Mouse (Mus musculus): ENCODE data around the gene Vmn1r194. TPM values are rescaled to one million over a fixed set of nuclear protein-coding genes. Genes with fewer than 3 reads are reported as not detected.

Gene Vmn1r194
- polyA plus RNA-seq (2012; rRNA removed; ENCODE audit: low replicate concordance): not detected in 2 replicates

GRCm38 (mm10) chr13:22243915-22244314, at the start of gene Vmn1r194:
Gene Vmn1r194, plus strand, starts transcription at chr13:22244215.

GRCm38 (mm10) chr13:22223060-22223459, 21.0 kb upstream of the Vmn1r194 start, which contains the start of gene Vmn1r193:
Gene Vmn1r193, minus strand, starts transcription at chr13:22223160.

GRCm38 (mm10) chr13:22270222-22270621, 26.2 kb downstream of the Vmn1r194 start, which contains the start of gene Vmn1r195:
Gene Vmn1r195, plus strand, starts transcription at chr13:22270522.

GRCm38 (mm10) chr13:22289620-22290019, 45.6 kb downstream of the Vmn1r194 start, which contains the start of gene Vmn1r196:
Gene Vmn1r196, plus strand, starts transcription at chr13:22289920.

Other genes with a start within 250 kb of the Vmn1r194 start
- gene Prss16, start 234.5 kb upstream of the Vmn1r194 start, polyA plus RNA-seq (2012; rRNA removed; ENCODE audit: low replicate concordance): 1.4 and 2.5 TPM in 2 replicates
- 34.5 and 86.3 TPM in 2 replicates for gene Hist1h2ah, start 208.6 kb upstream of the Vmn1r194 start, polyA plus RNA-seq (2012; rRNA removed; ENCODE audit: low replicate concordance)
- gene Hist1h2bk, start 208.3 kb upstream of the Vmn1r194 start, polyA plus RNA-seq (2012; rRNA removed; ENCODE audit: low replicate concordance): 17.4 and 23.1 TPM in 2 replicates
- 4.0 and 9.6 TPM in 2 replicates for gene Hist1h4i, start 202.9 kb upstream of the Vmn1r194 start, polyA plus RNA-seq (2012; rRNA removed; ENCODE audit: low replicate concordance)
- 6.2 and 30.8 TPM in 2 replicates for gene Hist1h2ag, start 201.3 kb upstream of the Vmn1r194 start, polyA plus RNA-seq (2012; rRNA removed; ENCODE audit: low replicate concordance)
- 19.4 and 20.7 TPM in 2 replicates for gene Hist1h2bj, start 201.0 kb upstream of the Vmn1r194 start, polyA plus RNA-seq (2012; rRNA removed; ENCODE audit: low replicate concordance)
- gene Vmn1r188, start 159.8 kb upstream of the Vmn1r194 start, polyA plus RNA-seq (2012; rRNA removed; ENCODE audit: low replicate concordance): not detected in 2 replicates
- gene Vmn1r189, start 138.4 kb upstream of the Vmn1r194 start, polyA plus RNA-seq (2012; rRNA removed; ENCODE audit: low replicate concordance): not detected in 2 replicates
- not detected in 2 replicates for gene Vmn1r191, start 60.2 kb upstream of the Vmn1r194 start, polyA plus RNA-seq (2012; rRNA removed; ENCODE audit: low replicate concordance)
- not detected in 2 replicates for gene Vmn1r192, start 53.1 kb upstream of the Vmn1r194 start, polyA plus RNA-seq (2012; rRNA removed; ENCODE audit: low replicate concordance)
- gene Vmn1r193, start 21.1 kb upstream of the Vmn1r194 start, polyA plus RNA-seq (2012; rRNA removed; ENCODE audit: low replicate concordance): not detected in 2 replicates
- not detected in 2 replicates for gene Vmn1r195, start 26.3 kb downstream of the Vmn1r194 start, polyA plus RNA-seq (2012; rRNA removed; ENCODE audit: low replicate concordance)
- not detected in 2 replicates for gene Vmn1r196, start 45.7 kb downstream of the Vmn1r194 start, polyA plus RNA-seq (2012; rRNA removed; ENCODE audit: low replicate concordance)
- gene Vmn1r197, start 80.4 kb downstream of the Vmn1r194 start, polyA plus RNA-seq (2012; rRNA removed; ENCODE audit: low replicate concordance): not detected in 2 replicates
- not detected in 2 replicates for gene Vmn1r198, start 106.1 kb downstream of the Vmn1r194 start, polyA plus RNA-seq (2012; rRNA removed; ENCODE audit: low replicate concordance)
- gene Vmn1r199, start 135.6 kb downstream of the Vmn1r194 start, polyA plus RNA-seq (2012; rRNA removed; ENCODE audit: low replicate concordance): not detected in 2 replicates
- gene Vmn1r200, start 146.2 kb downstream of the Vmn1r194 start, polyA plus RNA-seq (2012; rRNA removed; ENCODE audit: low replicate concordance): not detected in 2 replicates
- gene Vmn1r201, start 227.7 kb downstream of the Vmn1r194 start, polyA plus RNA-seq (2012; rRNA removed; ENCODE audit: low replicate concordance): not detected in 2 replicates

Measured in duodenum, adult 2 months (tissue).